Mouse (Mus musculus) granulocyte monocyte progenitor cell, adult 5-6 weeks (primary cell): ENCODE results near the gene Gm7075. TPM values are rescaled to one million over a fixed set of nuclear protein-coding genes. Genes with fewer than 3 reads are reported as not detected.
"Not testable (repeated sequence)": the region's sequence is repeated elsewhere in the genome, so short reads cannot be mapped to it uniquely, and the experiment has no call there.

ENCODE experiments used
- ATAC-seq: replicated peaks from 2 replicates; pipeline ENCODE4 v1.8.0; 2016; ENCODE audit warnings: mild to moderate bottlenecking, moderate TSS enrichment, inconsistent platforms; ENCODE audit not compliant: poor library complexity, severe bottlenecking
- total RNA-seq, 2 experiments: library from RNA; stranded (forward) in 1 of 2; stranded (reverse) in 1 of 2; fragments of 200-712, 200-1000 nt in 1 of 2; fragments of >200 nt in 1 of 2; fragmentation: Nextera tagmentation in 1 of 2; gene quantifications; 2 replicates each; pipeline ENCODE4 v1.2.3; 2014 to 2017

The Gm7075 gene
- total RNA-seq (2014; fragmentation: Nextera tagmentation) = not detected in 2 replicates
- total RNA-seq (2017) = not detected in 2 replicates

DNA sequence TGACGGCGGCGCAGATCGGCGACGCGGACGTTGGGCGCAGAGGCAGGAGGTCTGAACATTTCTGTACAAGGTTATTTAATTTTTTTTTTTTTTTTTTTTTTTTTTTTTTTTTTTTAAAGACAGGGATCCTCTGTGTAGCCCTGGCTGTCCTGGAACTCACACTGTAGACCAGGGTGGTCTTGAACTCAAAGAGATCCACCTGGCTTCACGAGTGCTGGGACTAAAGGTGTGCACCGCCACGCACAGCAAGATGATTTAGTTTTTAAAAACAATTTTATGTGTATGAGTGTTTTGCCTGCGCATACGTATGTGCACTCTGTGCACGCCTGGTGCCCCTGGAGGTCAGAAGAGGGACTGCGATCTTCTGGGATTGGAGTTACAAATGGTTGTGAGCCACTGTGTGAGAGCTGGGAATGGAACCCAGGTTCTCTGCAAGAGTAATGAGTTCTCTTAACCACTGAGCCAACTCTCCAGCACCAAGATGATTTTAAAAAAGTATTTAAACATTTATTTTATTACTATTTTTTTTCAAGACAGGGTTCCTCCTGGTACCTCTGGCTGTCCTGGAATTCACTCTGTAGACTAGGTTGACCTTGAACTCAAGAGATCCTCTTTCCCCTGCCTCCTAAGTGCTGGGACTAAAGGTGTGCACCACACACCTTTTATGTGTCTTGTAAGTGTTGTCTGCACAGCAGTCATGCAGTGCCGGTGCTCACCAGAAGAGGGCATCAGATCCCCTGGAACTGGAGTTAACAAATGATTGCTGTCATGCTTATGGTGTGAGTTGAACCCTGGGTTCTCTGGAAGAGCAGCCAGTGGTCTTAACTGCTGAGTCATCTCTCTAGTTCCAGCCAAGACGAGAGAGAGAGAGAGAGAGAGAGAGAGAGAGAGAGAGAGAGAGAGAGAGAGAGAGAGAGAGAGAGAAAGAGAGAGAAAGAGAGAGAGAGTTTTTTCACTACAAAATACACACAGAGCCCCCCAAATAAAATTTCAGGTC is at the start of gene Gm7075:
Gene Gm7075, minus strand, starts transcription at position 51 of the 997 bp plus-strand sequence.
- ATAC-seq = peak; percentile 70

DNA sequence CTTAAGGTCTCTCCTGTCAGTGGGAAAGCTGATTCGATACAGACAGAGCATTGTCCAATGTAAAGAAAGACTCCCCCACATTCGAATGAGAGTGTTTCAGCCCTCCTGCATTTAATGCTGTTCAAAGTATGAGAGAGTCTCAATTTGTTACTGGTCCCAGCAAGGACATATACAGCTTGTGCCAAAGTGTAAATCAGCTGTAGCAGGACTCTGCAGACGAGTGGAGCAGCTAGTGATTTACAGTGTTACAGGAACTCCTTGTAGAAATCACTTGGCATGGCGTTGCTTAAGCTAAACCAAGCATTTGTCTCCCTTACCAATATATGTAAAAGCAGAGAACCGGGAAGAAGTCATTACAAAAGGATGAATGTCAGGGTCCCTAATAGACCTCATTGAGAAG is 39.3 kb upstream of the Gm7075 start:
- ATAC-seq = no peak

DNA sequence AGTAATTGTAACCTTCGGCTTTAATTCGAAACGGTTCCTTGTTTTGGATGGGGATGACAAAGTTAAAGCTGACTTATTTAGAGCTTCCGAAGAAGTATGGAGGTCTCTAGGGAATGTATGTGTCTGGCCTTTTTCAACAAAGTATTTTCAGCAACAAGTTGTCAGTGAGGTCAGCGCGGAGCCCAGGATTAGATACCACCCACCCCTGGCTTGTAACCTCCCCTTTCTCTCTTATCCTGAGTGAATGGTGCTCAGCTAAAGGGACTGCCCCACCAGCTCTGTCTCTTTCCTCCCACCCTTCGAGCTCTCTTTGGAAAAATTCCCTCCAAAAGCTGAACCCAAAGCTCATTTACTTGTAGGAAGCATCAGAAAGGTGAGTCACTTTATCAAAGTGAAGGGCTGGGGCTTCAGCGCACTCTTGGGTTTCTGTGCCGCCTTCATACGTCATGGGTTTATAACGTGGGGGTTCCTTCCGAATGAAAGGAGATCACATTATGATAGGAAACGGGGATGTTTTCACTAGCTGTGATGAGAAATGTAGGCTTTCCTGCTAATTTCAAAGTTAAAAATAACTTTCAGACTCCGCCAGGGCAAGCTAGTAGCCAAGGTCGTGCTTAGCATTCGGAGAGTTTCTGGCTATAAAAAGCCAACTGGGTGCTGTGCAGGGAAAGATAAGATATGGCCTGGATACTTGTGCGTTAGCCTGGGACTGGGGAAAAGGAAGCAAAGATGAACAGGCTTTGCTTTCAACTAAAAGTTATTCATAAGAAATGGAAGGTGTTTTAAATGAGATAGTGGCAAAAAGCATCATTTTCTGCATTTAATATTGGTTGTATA is 35.9 kb upstream of the Gm7075 start:
- no peak for ATAC-seq

DNA sequence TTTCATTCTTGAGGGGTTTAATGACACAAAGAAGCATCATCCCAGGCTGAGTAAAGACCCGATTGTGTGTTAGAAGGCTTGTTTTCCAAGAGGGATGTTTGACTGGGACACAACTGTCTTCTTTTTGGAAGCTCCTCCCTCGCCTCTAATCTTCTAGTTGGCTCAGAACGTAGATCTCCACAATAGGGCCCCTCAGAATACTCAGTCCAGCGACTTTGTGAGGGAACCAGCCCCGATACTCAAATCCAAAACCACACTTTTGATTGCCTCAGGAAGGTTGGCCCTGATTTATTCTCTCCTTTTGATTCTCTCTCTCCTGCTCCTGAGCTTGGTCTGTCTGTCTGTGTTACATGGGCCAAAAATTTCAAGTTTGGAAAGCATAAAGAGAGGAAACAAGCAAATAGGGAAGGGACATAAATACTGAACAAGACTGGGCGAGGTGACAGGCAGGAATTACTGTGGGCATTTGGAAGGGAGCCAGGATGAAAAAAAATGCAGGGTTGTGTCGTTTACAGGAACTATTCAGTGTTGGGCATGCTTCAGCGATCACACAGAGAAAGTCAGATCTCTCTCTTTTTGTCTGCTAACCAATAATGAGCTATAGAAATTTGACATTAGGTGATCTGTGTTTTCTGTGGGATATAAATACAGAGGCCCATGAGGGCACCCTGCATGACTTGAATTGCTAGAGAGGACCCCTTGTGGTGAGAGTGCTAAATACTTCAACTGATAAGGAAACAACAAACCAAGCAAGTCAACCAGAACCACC is 33.7 kb upstream of the Gm7075 start:
- no peak for ATAC-seq

DNA sequence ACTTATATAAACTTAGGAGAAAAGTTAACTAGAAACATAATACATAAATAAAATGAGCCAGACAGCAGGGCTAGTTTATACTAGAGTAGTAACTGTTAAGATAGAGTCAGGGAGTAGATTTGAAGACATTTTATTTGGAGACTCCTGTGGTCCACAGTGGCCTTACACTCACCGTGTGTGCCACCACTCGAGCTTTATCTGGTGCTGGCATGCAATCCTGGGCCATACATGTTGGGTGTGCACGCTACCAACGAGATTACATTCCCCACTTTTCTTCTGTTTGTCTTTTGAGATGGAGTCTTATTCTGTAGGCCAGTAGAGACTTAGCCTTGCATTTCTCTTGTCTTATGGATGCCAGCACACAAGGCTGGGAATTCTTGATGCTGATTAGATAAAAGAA is 32.3 kb upstream of the Gm7075 start:
- ATAC-seq = no peak

DNA sequence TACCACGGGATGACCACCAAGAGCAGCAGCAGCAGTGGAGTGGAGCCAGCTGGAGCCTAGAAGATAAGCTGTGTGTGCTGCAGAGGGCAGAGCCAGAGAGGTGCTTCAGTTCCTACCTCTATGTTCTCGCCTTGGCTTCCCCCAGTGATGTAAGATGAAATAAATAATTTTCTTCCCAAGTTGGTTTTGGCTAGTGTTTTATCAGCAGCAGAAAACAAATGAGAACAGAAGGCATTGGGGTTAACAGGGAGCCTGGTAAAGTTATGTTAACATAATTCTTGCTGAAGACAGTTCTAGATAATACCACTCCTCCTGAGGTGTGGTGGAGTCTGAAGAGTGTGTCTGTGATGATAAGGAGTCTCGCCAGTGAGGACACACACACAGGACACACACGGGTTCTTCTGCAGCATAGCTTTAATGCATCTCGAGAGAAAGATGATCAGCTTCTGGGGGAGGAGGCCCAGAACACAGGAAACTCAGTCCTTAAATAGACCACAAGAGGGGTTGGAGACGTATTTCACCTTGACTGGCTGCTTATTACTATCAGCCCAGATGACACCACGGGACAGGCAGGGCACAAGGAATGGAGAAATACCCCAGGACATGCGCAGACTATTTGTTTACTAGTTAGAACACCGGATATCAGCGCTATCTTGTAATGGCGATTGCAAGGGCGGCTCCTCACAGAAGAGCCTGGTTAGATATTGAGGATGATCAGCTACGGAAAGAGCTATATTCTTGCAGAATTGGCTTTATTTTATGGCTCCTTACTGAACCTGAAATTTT is 23.2 kb upstream of the Gm7075 start:
- ATAC-seq = not testable (repeated sequence)

DNA sequence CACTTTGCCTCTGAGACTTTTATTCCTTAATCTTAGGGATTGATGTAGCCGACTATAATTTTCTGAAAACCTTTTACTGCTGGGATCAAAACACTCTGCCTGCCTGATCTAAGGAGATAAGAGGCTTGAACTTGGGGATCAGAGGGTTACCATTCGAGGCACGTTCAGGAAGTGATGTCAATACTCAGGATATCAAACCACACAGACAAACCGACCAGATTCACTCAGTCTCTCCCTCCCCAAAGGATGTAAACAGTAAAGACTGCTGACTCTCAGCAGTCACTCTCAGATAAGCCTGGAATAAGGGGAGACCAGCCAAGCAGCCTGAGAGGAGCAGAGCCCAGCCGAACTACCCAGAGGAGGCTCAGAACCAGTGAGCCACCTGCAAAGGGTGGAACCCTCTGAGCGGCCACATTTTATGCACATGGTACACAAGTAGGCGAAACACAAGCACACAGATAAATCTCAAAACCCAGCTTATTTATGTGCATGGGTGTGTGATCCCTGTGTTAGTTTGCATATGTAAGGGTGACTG is 18.2 kb upstream of the Gm7075 start:
- no peak for ATAC-seq

DNA sequence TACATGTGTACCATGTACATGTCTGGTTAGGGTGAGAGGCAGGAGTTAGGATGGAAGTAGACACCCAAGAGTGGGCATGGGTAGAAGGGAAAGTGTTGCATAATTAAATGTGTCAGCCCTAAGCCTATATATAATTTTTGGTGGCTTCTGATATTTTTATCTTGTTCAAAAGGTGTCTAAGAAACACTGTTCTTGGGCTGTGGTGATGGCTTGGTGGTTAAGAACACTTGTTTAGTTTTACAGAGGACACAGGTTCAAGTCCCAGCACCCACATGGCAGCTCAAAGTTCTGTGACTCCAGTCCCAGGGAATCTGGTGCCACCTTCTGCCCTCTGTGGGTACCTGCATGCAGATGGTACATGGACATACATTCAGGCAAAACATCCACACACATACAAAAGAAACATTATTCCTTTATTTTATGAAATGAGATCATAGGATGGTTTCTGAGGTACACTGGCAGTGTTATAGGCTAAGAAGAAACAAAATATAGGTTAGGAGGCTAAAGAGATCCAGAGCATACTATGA is 17.2 kb upstream of the Gm7075 start:
- no peak for ATAC-seq

DNA sequence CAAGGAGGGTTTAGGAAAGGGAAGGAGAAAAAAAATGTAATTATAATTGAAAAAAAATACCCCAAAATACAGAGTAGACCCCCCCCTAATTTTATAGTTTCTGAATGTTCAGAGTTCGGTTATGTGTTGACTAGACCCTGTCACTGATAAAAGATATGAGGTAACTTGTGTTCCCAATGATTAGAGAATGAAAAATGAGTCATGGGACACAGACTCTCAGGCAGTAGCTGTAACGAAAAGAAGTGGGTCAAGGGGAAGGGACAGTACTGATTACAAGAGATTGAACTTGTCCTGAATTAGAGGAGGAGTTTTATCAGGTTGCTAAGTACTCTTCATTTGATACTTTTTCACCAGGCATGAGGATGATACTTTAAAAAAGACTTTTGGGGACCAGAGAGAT is 11.3 kb upstream of the Gm7075 start:
- ATAC-seq = no peak

DNA sequence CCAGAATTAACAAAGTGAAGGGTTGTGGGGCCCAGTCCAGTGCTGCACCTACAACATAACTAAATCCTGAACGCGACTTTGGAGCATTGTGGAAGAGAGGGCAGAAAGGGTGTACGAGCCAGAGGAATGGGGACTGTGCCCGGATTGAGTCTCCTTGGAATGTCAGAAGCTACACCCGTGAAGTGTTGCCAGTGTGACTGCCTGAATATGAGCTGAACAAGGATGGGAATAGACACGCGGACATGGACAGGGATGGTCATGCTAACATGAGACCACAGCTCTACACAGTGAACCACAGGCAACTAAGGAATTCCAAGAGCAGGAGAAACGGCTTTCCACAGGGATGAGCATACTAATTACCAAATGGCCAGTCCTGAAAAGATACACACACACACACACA is 10.5 kb upstream of the Gm7075 start:
- ATAC-seq = no peak

DNA sequence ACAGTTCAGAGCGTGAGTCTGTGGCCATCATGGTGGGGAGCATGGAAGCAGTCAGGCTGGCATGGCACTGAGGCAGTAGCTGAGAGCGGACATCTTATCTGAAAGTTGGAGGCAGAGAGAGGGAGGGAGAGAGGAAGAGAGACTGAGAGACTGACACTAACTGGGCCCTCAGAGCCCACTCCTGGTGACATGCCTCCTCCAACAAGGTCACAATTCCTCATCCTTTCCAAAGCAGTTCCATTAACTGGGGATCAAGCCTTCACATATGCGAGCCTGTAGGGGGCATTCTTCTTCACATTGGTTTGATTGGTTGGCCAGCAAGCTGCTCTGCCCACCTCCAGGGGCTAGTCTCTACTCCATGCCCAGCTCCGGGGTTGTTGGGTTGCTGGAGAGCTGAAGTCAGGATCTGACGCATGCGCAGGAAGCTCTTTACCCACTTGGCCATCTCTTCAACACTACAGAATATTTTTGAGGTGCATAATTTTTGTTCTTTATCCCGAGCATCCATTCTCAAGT is 9.7 kb upstream of the Gm7075 start:
- no peak for ATAC-seq

DNA sequence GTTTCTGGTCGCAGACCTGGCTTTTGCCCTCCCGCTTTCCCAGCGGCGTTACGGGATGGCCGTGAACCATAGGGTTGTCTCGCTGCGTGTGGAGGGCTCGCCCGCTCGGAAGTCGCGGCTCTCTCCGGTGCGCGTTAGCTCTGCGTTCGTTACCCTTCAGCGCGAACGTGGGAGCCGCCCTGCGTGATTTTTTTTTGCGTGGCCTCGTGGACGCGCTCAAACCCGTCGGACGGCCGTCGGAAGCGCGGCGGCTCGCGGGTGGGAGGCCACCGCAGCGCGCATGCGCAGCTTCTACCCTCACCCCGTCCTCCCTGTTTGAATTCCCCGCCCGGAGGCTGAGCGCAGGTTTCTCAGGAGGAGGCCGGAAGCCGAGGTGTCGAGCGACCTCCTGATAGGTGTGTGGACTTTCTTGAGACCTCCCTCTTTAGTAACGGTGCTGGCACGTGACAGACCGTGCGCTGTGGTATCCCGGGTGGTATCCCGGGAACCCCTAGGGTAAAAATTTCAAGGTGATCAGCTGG is 8.3 kb upstream of the Gm7075 start, which contains the start of gene Ctnna3:
Gene Ctnna3, plus strand, starts transcription at position 314 of the 521 bp plus-strand sequence.
- peak; percentile 77 for ATAC-seq

DNA sequence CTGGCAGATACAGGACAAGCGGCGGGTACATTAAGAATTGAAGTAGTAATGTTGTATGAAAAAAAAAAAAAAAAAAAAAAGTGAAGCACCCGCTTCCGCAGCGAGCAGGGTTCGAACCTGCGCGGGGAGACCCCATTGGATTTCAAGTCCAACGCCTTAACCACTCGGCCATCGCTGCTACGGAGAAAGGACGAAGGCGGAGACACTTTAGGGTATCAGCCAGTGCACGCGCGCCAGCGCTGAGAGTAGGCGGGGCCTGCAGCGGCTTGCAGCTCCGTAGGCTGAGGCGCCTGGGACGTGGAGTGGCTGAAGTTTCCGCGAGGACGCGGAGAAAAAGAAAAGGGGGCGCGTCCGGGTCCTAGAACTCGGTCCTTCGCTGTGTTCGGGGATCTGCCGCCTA is 7.8 kb upstream of the Gm7075 start:
- peak; percentile 86 for ATAC-seq

DNA sequence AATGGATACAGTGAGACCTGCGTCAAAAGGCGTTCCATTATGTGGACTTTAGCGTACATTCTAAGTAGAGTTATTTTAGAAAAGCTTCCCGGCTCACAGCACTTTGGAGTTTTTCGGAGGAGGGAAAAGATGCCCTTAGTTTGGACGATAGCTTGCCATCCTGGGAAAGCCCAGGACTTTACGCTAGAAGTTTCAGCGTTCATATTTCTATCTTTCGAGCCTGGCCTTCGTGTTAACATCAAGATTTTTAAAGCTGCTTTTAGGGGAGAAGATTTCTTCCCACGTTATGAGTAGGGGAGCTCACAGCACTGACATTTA is 7.4 kb upstream of the Gm7075 start:
- ATAC-seq = no peak

DNA sequence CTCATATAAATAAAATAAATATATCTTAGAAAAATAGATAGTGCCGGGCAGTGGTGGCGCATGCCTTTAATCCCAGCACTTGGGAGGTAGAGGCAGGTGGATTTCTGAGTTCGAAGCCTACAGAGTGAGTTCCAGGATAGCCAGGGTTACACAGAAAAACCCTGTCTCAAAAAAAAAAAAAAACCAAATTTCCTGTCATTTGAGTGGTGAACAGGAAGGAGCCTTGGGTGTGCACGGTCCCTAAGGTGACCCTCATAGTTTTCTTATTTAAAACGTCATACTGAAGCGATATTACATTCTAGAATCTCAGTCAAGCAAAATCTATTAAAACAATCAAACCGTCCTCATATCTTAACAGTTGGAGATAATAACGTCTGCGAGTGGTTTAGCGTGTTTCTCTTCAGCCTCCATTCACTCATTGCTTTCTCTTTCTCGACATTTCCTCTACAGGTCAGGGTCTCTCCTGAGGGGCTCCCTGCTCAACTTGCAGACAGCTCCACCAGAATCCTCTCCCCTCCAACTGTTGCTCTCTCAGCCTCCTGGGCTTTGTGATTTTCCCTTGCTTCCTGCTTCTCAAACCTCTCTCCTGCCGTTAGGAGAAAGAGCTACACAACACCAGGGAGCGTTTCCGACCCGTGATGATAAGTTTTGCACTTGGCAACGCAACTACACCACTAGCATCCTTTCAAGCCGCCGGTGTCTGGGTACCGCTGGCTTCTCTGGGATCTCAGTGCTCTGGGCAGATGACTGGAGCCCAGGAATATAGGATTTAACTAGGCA is 6.8 kb upstream of the Gm7075 start:
- peak; percentile 26 for ATAC-seq

DNA sequence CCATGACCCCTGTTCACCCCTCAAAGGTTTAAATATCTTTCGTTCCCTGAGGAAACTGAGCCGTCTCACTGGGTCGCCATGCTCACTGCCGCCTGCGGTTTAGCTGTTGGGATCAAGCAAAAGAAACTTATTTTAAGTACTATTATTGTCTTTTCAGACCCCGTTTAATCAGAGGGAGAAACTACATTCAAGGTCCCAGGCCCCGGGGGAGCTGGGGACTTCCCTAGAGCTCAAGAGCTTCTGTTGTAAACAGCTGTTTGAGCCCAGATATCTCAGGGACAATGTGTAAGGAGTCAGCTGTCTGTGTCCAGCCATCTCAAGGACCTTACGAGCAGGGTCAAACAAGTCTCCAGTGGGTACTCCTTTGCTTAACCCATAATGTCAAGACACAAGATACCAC is 5.6 kb upstream of the Gm7075 start:
- ATAC-seq = no peak

DNA sequence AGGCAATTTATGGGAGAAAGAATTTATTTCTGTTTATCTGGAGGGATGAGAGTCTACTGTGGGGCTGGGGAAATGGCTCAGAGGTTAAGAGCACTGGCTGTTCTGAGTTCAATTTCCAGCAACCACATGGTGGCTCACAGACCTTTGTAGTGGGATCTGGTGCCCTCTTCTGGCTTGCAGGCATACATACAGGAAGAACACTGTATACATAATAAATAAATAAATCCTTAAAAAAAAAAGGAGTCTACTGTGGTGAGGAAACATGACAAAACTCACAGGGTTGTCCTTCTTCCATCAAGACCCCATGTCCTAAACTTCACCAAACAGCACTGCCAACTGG is 2.9 kb upstream of the Gm7075 start:
- ATAC-seq = peak; percentile 37
